Mouse (Mus musculus) neural tube, embryonic 10.5 days (tissue): ENCODE measurements around the gene Gbp10.
"Not testable (repeated sequence)": the region's sequence is repeated elsewhere in the genome, so short reads cannot be mapped to it uniquely, and the experiment has no call there.

ENCODE experiments used
- DNase-seq: peaks from one replicate; pipeline ENCODE4 v3.0.0-alpha.2; 2017; ENCODE audit warnings: low spot score; ENCODE audit errors: extremely low spot score

The Gbp10 gene

GRCm38 (mm10) chr5:105239483-105240047, at the start of gene Gbp10:
Gene Gbp10 (minus strand): TSS chr5:105239533.
- DNase-seq, result not testable (repeated sequence)

- not testable (repeated sequence) for DNase-seq
Observed at GRCm38 (mm10) chr5:105260673-105261072, 21.3 kb upstream of the Gbp10 start.

DNA sequence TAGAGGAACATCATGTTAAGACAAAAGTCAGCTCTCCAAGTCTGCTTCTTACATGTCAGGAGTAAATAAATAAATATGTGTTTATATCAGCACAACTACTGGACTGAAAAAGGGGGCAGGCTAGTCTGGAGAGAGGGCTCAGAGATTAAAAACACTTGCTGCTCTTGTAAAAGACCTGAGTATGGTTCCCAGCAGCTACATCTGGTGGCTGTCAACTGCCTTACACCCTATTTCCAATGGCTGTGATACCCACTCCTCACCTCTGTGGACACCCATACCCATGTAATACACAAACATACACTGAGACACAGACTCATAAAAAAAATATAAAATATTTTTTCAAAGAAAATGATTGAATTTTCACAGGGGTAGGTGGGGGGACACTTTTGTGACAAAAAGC, 13.2 kb upstream of the Gbp10 start:
- DNase-seq, result no peak

DNA sequence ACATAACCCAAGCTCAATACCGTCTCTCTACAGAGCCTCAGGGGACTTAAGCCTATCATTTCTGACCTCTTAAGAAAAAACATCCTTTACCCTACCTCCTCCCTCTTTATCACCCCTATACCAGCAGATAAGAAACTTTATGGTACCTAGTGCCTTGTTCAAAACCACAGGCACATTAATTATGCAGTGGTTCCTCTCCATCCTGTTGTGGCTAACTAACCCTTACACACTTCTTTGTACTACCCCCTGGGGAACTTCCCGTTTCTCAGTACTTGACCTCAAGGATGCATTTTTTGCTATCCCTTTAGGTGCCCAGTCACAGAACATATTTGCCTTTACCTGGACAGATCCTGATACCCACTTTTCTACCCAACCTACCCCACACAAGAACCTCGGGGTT, 5.4 kb upstream of the Gbp10 start:
- not testable (repeated sequence) for DNase-seq

DNA sequence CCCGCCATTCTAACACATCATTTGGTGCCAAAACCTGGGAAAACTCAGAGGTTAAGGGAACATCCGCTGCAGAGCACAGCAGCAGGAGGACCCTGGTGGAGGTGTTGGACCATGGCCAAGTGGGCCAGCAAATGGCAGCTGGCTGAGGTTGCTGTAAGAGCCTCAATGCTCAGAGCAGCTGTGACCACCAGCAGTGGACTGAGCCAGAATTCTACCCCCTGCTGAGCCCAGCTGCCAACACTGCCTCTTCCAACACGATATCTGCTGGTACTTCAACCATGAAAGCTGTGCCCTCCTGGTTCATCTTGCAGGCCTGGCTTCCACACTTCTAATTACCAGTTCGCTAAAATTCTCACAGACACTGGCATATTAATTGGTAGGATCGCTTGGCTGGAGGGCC, 1.6 kb upstream of the Gbp10 start:
- not testable (repeated sequence) for DNase-seq

DNA sequence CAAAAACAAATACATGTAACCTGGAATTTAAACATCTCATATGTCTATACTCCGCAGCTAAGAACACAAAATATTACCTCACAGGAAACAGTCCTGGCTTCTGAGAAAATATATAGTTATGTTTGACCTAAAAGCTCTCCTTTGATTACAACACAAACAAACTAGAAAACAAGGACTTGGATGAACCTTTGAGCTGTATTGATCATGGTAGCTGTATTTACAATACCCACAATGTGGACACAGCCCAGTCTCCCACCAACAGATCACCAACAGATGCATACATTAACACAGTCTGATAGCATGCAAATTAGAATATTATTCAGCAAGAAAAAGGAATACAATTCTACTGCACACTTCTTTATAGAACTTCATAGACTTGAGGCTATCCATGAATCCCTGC, 931 bp downstream of the Gbp10 start:
- not testable (repeated sequence) for DNase-seq

GRCm38 (mm10) chr5:105236040-105236439, 3.3 kb downstream of the Gbp10 start:
- not testable (repeated sequence) for DNase-seq

GRCm38 (mm10) chr5:105208957-105209356, 30.4 kb downstream of the Gbp10 start:
- not testable (repeated sequence) for DNase-seq

DNA sequence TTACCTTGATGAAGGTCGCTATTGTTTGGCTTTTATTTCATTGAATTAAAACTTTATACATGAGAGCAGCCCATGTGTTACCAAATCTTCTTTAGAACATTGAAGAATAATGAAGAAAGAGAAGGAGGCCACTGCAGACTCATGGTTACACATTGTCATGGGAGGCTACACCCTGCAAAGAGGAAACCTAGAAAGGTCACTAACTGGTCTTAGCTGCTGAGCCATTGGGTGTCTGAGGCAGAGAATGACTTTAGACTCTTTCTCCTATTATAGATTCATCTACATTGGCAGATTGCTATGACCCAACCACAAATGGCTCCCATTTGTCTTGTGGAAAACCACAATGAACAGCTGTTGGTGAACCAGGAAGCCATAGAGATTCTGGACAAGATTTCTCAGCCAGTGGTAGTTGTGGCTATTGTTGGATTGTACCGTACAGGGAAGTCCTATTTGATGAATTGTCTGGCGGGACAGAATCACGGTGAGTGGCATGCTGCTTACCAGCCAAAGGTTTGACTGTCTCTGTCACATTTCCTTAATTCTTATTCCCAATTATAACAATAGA, 38.5 kb downstream of the Gbp10 start:
- DNase-seq, result not testable (repeated sequence)

- DNase-seq, result not testable (repeated sequence)
Observed at GRCm38 (mm10) chr5:105199149-105199548, 40.2 kb downstream of the Gbp10 start.

GRCm38 (mm10) chr5:105197915-105198560, 41.3 kb downstream of the Gbp10 start:
- not testable (repeated sequence) for DNase-seq

DNA sequence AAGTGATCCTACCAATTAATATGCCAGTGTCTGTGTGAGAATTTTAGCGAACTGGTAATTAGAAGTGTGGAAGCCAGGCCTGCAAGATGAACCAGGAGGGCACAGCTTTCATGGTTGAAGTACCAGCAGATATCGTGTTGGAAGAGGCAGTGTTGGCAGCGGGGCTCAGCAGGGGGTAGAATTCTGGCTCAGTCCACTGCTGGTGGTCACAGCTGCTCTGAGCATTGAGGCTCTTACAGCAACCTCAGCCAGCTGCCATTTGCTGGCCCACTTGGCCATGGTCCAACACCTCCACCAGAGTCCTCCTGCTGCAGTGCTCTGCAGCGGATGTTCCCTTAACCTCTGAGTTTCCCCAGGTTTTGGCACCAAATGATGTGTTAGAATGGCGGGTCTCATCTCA, 43.0 kb downstream of the Gbp10 start:
- DNase-seq, result not testable (repeated sequence)

DNA sequence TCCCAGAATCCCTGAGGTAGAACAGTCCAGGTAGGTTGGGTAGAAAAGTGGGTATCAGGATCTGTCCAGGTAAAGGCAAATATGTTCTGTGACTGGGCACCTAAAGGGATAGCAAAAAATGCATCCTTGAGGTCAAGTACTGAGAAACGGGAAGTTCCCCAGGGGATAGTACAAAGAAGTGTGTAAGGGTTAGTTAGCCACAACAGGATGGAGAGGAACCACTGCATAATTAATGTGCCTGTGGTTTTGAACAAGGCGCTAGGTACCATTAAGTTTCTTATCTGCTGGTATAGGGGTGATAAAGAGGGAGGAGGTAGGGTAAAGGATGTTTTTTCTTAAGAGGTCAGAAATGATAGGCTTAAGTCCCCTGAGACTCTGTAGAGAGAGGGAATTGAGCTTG, 46.8 kb downstream of the Gbp10 start:
- not testable (repeated sequence) for DNase-seq

DNA sequence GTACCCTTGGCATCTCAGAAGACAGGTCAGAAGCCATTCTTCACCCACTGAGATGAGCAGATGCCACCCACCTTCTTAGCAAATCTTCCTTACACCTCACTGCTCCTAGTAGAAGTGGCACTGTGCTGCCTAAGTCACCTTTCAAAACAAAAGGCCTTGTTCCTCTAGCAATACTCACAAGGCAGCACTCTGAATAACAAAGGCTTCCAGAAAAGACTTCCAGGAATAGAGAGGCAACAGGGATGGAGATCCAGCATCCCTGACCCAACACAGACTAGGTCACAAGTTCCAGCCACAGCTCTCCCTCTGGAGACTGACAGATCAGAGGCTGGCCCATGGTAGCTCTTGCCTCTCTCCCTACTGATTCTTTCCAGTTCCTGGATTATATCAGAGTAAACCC, 57.9 kb downstream of the Gbp10 start:
- DNase-seq, result no peak
